Mouse (Mus musculus): ENCODE measurements at regions not wholly inside any gene's neighbourhood (a gene's known extent, or its start where the extent isn't known, plus 50 kb on each side); places are given as distances from the start of the nearest gene placed in this dataset.

GRCm38 (mm10) chr13:44544786-44545185 lies 184.5 kb upstream of the Jarid2 start:
- Histone ChIP-seq H3K4me3 (ENCODE audit: insufficient read depth, low read length) (no peak overlapping the region), H3K4me1 (ENCODE audit: control insufficient read depth, insufficient read depth, low read length) (no peaks in the 10 kb centered on the region), H3K27ac (ENCODE audit: insufficient read depth, low read length) (no peak overlapping the region)
- TF ChIP-seq CTCF (IDR thresholded peaks at IDR 0.05; ENCODE audit: extremely low read depth, insufficient read depth, low read length): no peak
- TF ChIP-seq POLR2A (IDR thresholded peaks at IDR 0.05; ENCODE audit: extremely low read depth, insufficient read depth, low read length): no peak

- Histone ChIP-seq H3K4me3 (ENCODE audit: insufficient read depth, low read length) (no peak overlapping the region), H3K4me1 (ENCODE audit: control insufficient read depth, insufficient read depth, low read length) (no peaks in the 10 kb centered on the region), H3K27ac (ENCODE audit: insufficient read depth, low read length) (no peak overlapping the region)
- no peak for TF ChIP-seq POLR2A (IDR thresholded peaks at IDR 0.05; ENCODE audit: extremely low read depth, insufficient read depth, low read length)
- TF ChIP-seq CTCF (IDR thresholded peaks at IDR 0.05; ENCODE audit: extremely low read depth, insufficient read depth, low read length): no peak
Observed at GRCm38 (mm10) chr13:44546289-44546688, 183.0 kb upstream of the Jarid2 start.

GRCm38 (mm10) chr13:44548880-44549279 lies 180.4 kb upstream of the Jarid2 start:
- Histone ChIP-seq H3K27ac (ENCODE audit: insufficient read depth, low read length) (no peak overlapping the region), H3K4me1 (ENCODE audit: control insufficient read depth, insufficient read depth, low read length) (no peaks in the 10 kb centered on the region), H3K4me3 (ENCODE audit: insufficient read depth, low read length) (no peak overlapping the region)
- no peak for TF ChIP-seq POLR2A (IDR thresholded peaks at IDR 0.05; ENCODE audit: extremely low read depth, insufficient read depth, low read length)

- TF ChIP-seq CTCF (IDR thresholded peaks at IDR 0.05; ENCODE audit: extremely low read depth, insufficient read depth, low read length) (no peak), POLR2A (IDR thresholded peaks at IDR 0.05; ENCODE audit: extremely low read depth, insufficient read depth, low read length) (no peak)
- H3K4me3 ChIP-seq (ENCODE audit: insufficient read depth, low read length): no peak overlapping the region
- no peak overlapping the region for H3K27ac ChIP-seq (ENCODE audit: insufficient read depth, low read length)
- no peaks in the 10 kb centered on the region for H3K4me1 ChIP-seq (ENCODE audit: control insufficient read depth, insufficient read depth, low read length)
Observed at GRCm38 (mm10) chr13:44553363-44553762, 175.9 kb upstream of the Jarid2 start.

GRCm38 (mm10) chr13:44554686-44555463 lies 174.4 kb upstream of the Jarid2 start:
- no peak for TF ChIP-seq CTCF (IDR thresholded peaks at IDR 0.05; ENCODE audit: extremely low read depth, insufficient read depth, low read length)
- TF ChIP-seq POLR2A (IDR thresholded peaks at IDR 0.05; ENCODE audit: extremely low read depth, insufficient read depth, low read length): no peak
- Histone ChIP-seq H3K4me3 (ENCODE audit: insufficient read depth, low read length) (no peak overlapping the region), H3K27ac (ENCODE audit: insufficient read depth, low read length) (no peak overlapping the region), H3K4me1 (ENCODE audit: control insufficient read depth, insufficient read depth, low read length) (no peaks in the 10 kb centered on the region)

- TF ChIP-seq POLR2A (IDR thresholded peaks at IDR 0.05; ENCODE audit: extremely low read depth, insufficient read depth, low read length): no peak
- TF ChIP-seq CTCF (IDR thresholded peaks at IDR 0.05; ENCODE audit: extremely low read depth, insufficient read depth, low read length): no peak
- Histone ChIP-seq H3K27ac (ENCODE audit: insufficient read depth, low read length) (no peak overlapping the region), H3K4me1 (ENCODE audit: control insufficient read depth, insufficient read depth, low read length) (no peaks in the 10 kb centered on the region), H3K4me3 (ENCODE audit: insufficient read depth, low read length) (no peak overlapping the region)
Observed at GRCm38 (mm10) chr13:44555979-44556378, 173.3 kb upstream of the Jarid2 start.

- no peak overlapping the region for H3K4me3 ChIP-seq (ENCODE audit: insufficient read depth, low read length)
- no peak for TF ChIP-seq CTCF (IDR thresholded peaks at IDR 0.05; ENCODE audit: extremely low read depth, insufficient read depth, low read length)
- no peak for TF ChIP-seq POLR2A (IDR thresholded peaks at IDR 0.05; ENCODE audit: extremely low read depth, insufficient read depth, low read length)
- H3K27ac ChIP-seq (ENCODE audit: insufficient read depth, low read length): no peak overlapping the region
- no peaks in the 10 kb centered on the region for H3K4me1 ChIP-seq (ENCODE audit: control insufficient read depth, insufficient read depth, low read length)
Observed at GRCm38 (mm10) chr13:44558051-44558450, 171.2 kb upstream of the Jarid2 start.

GRCm38 (mm10) chr13:44558491-44559177 lies 170.6 kb upstream of the Jarid2 start:
- no peak for TF ChIP-seq CTCF (IDR thresholded peaks at IDR 0.05; ENCODE audit: extremely low read depth, insufficient read depth, low read length)
- TF ChIP-seq POLR2A (IDR thresholded peaks at IDR 0.05; ENCODE audit: extremely low read depth, insufficient read depth, low read length): no peak
- Histone ChIP-seq H3K4me1 (ENCODE audit: control insufficient read depth, insufficient read depth, low read length) (no peaks in the 10 kb centered on the region), H3K4me3 (ENCODE audit: insufficient read depth, low read length) (no peak overlapping the region), H3K27ac (ENCODE audit: insufficient read depth, low read length) (no peak overlapping the region)

- no peak for TF ChIP-seq POLR2A (IDR thresholded peaks at IDR 0.05; ENCODE audit: extremely low read depth, insufficient read depth, low read length)
- no peak for TF ChIP-seq CTCF (IDR thresholded peaks at IDR 0.05; ENCODE audit: extremely low read depth, insufficient read depth, low read length)
Observed at GRCm38 (mm10) chr13:44559178-44559565, 170.1 kb upstream of the Jarid2 start.

GRCm38 (mm10) chr13:44559706-44560105 lies 169.6 kb upstream of the Jarid2 start:
- Histone ChIP-seq H3K4me3 (ENCODE audit: insufficient read depth, low read length) (no peak overlapping the region), H3K4me1 (ENCODE audit: control insufficient read depth, insufficient read depth, low read length) (no peaks in the 10 kb centered on the region), H3K27ac (ENCODE audit: insufficient read depth, low read length) (no peak overlapping the region)
- TF ChIP-seq POLR2A (IDR thresholded peaks at IDR 0.05; ENCODE audit: extremely low read depth, insufficient read depth, low read length) (no peak), CTCF (IDR thresholded peaks at IDR 0.05; ENCODE audit: extremely low read depth, insufficient read depth, low read length) (no peak)

More at GRCm38 (mm10) chr13:44559178-44559565, 170.1 kb upstream of the Jarid2 start:
- Histone ChIP-seq H3K4me1 (ENCODE audit: control insufficient read depth, insufficient read depth, low read length) (no peaks in the 10 kb centered on the region), H3K4me3 (ENCODE audit: insufficient read depth, low read length) (no peak overlapping the region), H3K27ac (ENCODE audit: insufficient read depth, low read length) (no peak overlapping the region)
